Mouse (Mus musculus): ENCODE data around the gene Pigv. TPM values are rescaled to one million over a fixed set of nuclear protein-coding genes. Genes with fewer than 3 reads are reported as not detected.

Gene Pigv
- total RNA-seq, 2 experiments from 2014 or later, result 11.5 to 12.8 TPM

DNA sequence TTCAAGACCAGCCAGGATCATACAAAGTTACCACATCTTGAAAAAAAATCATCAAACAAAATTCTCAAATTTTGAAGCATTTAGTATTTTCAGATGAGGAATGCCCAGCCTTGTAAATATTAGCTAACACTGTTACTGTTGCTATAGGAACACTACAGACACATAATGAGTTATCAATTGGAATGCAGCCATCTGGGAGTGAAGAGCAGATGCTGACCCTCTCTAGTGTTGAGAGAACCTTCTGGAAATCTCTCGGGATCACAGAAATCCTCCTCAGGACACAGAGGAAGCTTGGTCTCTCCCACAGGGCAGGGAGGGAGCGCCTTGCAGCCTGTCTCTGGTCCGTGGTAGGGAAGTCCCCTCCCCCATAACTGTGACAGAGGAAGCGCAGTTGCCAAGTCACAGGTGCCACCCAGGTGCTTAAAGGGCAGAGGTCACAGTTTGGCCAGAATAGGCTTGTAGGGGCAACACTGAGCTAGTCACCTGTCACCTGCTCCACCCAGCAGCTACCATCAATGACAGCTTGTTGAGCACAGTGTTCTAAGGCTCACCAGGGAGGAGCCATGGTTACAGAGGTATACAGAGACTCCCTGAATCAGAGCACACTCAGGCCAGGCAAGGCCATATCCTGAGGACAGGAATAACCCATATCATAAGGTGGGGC lies 52.8 kb downstream of the Pigv start:
- no peak for DNase-seq
- intact Hi-C loops (cut with DNase I), result no loop called here

DNA sequence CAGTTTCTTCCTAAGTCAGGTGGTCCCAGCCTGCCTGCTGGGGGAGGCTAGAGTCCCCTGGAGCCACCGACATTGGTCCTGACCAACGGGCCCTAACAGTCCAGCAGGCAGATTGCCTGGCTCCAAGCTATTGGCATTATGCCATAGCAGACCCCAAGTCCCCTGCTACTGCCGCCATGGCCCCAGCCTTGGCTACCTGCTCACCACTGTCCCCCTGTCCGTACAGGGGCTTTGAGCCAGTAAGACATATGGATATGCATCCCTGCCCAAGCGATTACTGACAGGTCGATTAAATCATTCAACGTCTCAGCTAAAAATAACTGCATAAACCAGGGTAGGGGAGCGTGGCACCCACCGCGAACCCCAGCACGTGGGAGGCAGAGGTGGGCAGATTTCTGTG lies 54.5 kb downstream of the Pigv start:
- intact Hi-C loops (cut with DNase I), result no loop called here
- DNase-seq, result peak; percentile 47

GRCm38 (mm10) chr4:133615416-133615815 lies 57.0 kb downstream of the Pigv start:
- no peak for DNase-seq
- intact Hi-C loops (cut with DNase I), result no loop called here

- intact Hi-C loops (cut with DNase I), result no loop called here
- DNase-seq, result peak; percentile 36
Measured at GRCm38 (mm10) chr4:133614274-133614761, 58.1 kb downstream of the Pigv start.

DNA sequence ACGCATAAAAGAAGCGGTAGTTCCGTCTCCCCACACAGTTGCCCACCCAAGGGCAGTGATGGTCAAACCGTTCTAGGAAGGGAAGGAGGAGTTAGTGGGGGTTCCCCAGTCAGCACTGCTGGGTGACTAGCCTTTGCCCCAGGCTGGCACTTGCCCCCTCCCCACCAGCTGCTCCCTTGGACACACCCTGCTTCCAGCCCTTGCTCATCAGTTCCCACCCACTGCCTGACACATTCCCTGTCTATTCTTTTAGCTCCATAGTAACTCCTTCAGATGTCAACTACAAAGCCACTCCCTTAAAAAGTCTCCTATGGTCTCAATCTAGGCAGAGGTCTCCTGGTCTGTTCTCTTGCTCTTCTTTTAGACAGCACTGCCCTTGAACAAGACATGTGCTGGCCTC lies 58.6 kb downstream of the Pigv start:
- intact Hi-C loops (cut with DNase I), result no loop called here
- no peak for DNase-seq

DNA sequence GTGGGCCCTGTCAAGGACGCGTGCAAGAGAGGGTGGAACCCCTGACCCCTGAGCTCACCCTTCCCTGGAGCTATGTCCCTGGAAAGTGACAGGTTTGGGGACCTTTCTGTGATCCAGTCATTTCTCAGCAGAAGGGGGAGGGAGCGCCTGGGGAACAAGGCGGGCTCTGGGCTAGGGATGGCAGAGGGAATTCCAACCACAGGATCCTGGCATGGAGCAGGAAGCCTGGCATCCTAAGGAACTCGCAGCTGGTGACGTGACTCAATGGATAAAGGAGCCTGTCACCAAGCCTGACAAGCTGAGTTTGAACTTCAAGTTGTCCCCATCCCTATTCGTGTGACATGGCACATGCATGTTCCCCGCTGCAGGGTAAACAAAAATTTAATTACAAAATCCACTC lies 59.4 kb downstream of the Pigv start:
- intact Hi-C loops (cut with DNase I), result no loop called here
- DNase-seq, result no peak

- intact Hi-C loops (cut with DNase I), result no loop called here
- DNase-seq, result no peak
Measured at GRCm38 (mm10) chr4:133612416-133612815, 60.0 kb downstream of the Pigv start.

GRCm38 (mm10) chr4:133611815-133612214 lies 60.6 kb downstream of the Pigv start:
- intact Hi-C loops (cut with DNase I), result no loop called here
- no peak for DNase-seq

Small RNA genes lying within 50 kb of the gene (microRNA-seq; reads per million reads assigned to microRNA genes)
- not detected for gene Mir7227

Other genes starting within 250 kb of the Pigv start
- not detected for gene Tent5b, start 192.5 kb downstream of the Pigv start, total RNA-seq (2021)
- 10 to 100 TPM; 49.4 to 54.1 TPM for gene Trnp1, start 174.1 kb downstream of the Pigv start, total RNA-seq (2021)
- gene Kdf1, start 153.7 kb downstream of the Pigv start, total RNA-seq (2021), result under 1 TPM in 1 of 2 experiments, not detected in 1; 0.46 TPM
- 100 to 1,000 TPM; 119 to 121 TPM for gene Nudc, start 126.7 kb downstream of the Pigv start, total RNA-seq (2021)
- gene Nr0b2, start 119.3 kb downstream of the Pigv start, total RNA-seq (2021), result not detected
- gene Gpatch3, start 97.9 kb downstream of the Pigv start, total RNA-seq (2021), result 10 to 100 TPM in 1 of 2 experiments, 1 to 10 TPM in 1; 6.2 to 10.0 TPM
- gene Gpn2, start 88.3 kb downstream of the Pigv start, total RNA-seq (2021), result 10 to 100 TPM; 11.2 to 14.6 TPM
- 1 to 10 TPM; 1.9 to 2.2 TPM for gene Sfn, start 70.5 kb downstream of the Pigv start, total RNA-seq (2021)
- gene Zdhhc18, start 22.5 kb downstream of the Pigv start, total RNA-seq (2021), result 10 to 100 TPM; 37.1 to 37.8 TPM
- 100 to 1,000 TPM; 114 to 121 TPM for gene Arid1a, start 84.1 kb upstream of the Pigv start, total RNA-seq (2021)
- 10 to 100 TPM; 16.8 to 18.7 TPM for gene Rps6ka1, start 215.2 kb upstream of the Pigv start, total RNA-seq (2021)

Data from left cerebral cortex, postnatal 4 days (tissue).